Mouse (Mus musculus): ENCODE measurements at regions not wholly inside any gene's neighbourhood (a gene's known extent, or its start where the extent isn't known, plus 50 kb on each side); places are given as distances from the start of the nearest gene placed in this dataset.

DNA sequence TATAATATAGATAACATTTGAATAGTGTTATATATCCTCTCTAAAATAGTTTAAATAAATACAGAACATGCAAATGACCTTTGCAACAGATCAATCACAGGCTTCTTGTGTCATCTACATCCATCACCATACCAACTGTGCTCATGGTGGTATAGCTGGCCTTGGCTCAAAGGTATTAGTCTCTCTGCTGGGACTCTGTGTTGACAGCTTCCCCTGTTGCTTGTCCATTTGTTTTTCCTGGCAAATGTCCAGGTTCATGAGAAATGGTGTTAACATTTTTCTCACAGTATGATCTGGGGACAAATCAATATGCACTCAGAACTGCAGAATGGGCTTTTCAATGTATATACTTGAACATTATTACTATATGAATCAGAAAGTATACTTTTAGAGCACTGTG, 448.0 kb downstream of the Gm597 start:
- TF ChIP-seq EP300 (IDR thresholded peaks at IDR 0.05) (no peak), CTCF (IDR thresholded peaks at IDR 0.05) (no peak)

All from lung, postnatal 0 days (tissue).